Mouse (Mus musculus) olfactory bulb, adult 2 months (tissue): ENCODE measurements around the gene Pde3a. TPM values are rescaled to one million over a fixed set of nuclear protein-coding genes. Genes with fewer than 3 reads are reported as not detected.

Experiments
- H3K27ac ChIP-seq: fragments of 200-500 bp; 2 replicates; pipeline ENCODE4 v1.5.1; 2012; ENCODE audit warnings: low read depth, low read length; ENCODE audit not compliant: insufficient read depth
- H3K4me1 ChIP-seq: fragments of 200-500 bp; 2 replicates; pipeline ENCODE4 v1.6.1; 2012; ENCODE audit warnings: low read length; ENCODE audit not compliant: control insufficient read depth, insufficient read depth
- H3K4me3 ChIP-seq: fragments of 200-500 bp; 2 replicates; pipeline ENCODE4 v1.5.1; 2012; ENCODE audit warnings: mild to moderate bottlenecking, low read depth, low read length, moderate library complexity; ENCODE audit not compliant: insufficient read depth
- CTCF ChIP-seq: fragments of 200-500 bp; IDR thresholded peaks from 2 replicates; pipeline ENCODE4 v1.5.1; 2012; ENCODE audit warnings: low read depth, mild to moderate bottlenecking, low read length, moderate library complexity; ENCODE audit not compliant: insufficient read depth
- POLR2A ChIP-seq: fragments of 200-500 bp; IDR thresholded peaks from 2 replicates; pipeline ENCODE4 v1.6.1; 2012; ENCODE audit warnings: mild to moderate bottlenecking, low read depth, low read length, moderate library complexity; ENCODE audit not compliant: insufficient read depth
- WGBS: fragments of 180-500 bp; shearing (Covaris S2); methylation state at CpG from one replicate; pipeline ENCODE4 v1.1.7; 2018; 5-methylcytosine and 5-hydroxymethylcytosine counted together
- polyA plus RNA-seq: library from polyadenylated mRNA; stranded (reverse); fragments of >200 nt; gene quantifications from 2 replicates; pipeline ENCODE4 v1.2.4, GENCODE M21; 2012; ENCODE audit warnings: low replicate concordance; ENCODE audit not compliant: missing spikeins, insufficient read depth, insufficient read length

Gene Pde3a
- polyA plus RNA-seq, 1 experiment: not detected

DNA sequence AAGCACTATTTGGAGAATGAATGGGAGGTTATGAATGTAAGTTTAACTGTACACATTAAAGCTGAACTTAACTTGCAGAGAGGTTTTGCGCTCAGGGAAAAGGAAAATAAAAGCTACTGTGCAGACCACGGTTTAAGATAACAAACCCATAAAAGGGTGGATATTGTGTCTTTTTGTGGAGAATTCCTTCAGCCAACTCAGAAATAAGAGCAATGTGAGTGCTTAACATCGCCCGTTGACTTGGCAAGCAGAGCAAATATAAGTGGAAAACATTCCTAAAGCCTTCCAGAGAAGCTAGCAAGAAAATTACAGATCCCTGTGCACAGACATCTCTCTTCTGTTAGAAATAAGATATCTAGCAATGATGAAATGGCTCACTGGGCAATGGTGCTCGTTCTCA, 139.0 kb downstream of the Pde3a start:
- TF ChIP-seq CTCF (no peak), POLR2A (no peak)
- WGBS: 83% methylated on average over 5 of the region's 5 CpGs
- H3K27ac ChIP-seq: no peak overlapping the region
- H3K4me1 ChIP-seq: no peaks in the 10 kb centered on the region
- H3K4me3 ChIP-seq: no peak overlapping the region

DNA sequence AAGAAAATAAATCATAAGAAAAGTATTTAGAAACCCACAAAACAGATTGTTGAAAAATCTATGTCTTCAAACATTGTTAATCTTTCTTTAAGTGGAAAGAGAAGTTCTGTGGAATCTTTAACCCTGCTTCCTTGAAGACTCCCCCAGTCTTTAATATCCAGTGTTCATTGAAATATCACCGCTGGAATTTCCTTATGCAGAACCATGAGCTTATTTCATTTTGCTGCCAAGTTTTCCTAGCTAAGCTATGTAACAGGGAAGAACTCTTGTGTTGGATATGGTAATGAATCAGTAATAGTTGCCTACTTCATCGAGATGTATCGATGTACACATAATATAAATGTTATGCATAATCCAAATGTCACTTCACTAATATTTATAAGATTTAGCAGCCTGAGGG, 146.9 kb downstream of the Pde3a start:
- Histone ChIP-seq H3K4me3 (no peak overlapping the region), H3K27ac (no peak overlapping the region), H3K4me1 (no peaks in the 10 kb centered on the region)
- TF ChIP-seq POLR2A (no peak), CTCF (no peak)
- WGBS: 78% methylated on average over 3 of the region's 3 CpGs

DNA sequence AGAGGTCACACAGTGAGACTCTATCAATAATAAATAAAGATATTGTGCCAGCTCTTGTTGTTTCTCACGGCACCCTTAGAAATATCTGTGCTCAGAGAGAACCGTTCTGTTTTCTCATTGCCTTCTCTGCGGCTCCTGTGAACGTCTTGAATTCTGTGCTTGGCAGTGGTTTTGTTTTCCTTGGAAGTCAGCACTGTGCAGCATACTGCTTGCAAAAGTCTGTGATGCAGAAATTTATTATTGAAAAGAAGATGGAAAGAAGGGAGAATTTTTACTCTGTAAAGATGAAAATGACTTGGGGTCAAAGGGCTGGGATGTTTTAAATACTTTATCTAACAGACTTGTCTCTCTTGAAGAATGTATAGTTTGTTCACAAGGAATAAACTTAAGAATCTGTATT, 150.3 kb downstream of the Pde3a start:
- Histone ChIP-seq H3K4me1 (no peaks in the 10 kb centered on the region), H3K4me3 (no peak overlapping the region), H3K27ac (no peak overlapping the region)
- 39% methylated on average over 4 of the region's 4 CpGs for WGBS
- no peak for TF ChIP-seq POLR2A
- TF ChIP-seq CTCF: no peak

DNA sequence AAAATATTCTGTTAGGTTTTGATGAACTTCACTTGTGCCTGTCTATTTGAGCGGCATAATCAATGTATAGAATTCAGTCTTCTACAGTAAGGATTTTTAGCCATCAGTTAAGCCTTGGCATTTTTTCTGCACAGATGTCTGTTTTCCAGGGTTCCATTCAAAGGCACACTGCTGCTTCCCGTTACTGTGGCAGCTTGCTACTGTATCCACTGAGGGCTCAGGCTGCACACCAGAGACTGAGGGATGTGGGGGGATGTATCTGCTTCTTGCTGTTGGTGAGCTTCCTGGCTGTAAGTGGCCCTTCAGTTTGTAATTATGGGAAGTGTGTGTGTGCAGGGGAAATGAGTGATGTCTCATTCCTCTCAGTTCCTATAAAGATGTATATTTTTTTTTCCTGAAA, 154.9 kb downstream of the Pde3a start:
- Histone ChIP-seq H3K4me1 (no peaks in the 10 kb centered on the region), H3K27ac (no peak overlapping the region), H3K4me3 (no peak overlapping the region)
- WGBS: 74% methylated on average over 2 of the region's 2 CpGs
- no peak for TF ChIP-seq CTCF
- no peak for TF ChIP-seq POLR2A

DNA sequence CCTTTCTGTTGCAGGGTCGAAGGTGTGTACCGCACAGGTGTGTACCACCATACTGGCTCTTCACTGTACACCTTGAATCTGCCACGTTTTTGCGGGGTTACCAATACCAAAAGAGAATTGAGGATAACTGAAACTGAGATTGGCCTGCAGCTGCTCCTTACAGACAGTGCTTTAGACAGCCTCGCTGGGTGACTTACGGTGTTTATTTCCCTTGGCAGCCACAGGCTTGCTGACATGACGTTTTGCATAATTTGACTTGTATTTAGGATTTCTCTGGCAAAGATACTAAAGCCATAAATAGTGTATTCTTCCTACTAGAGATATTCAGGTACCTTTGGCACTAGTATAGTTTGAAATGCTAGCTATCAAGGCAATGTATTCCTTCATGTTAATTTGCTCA, 155.6 kb downstream of the Pde3a start:
- WGBS: 70% methylated on average over 7 of the region's 7 CpGs
- no peak overlapping the region for H3K27ac ChIP-seq
- no peaks in the 10 kb centered on the region for H3K4me1 ChIP-seq
- TF ChIP-seq POLR2A: no peak
- TF ChIP-seq CTCF: no peak
- no peak overlapping the region for H3K4me3 ChIP-seq

DNA sequence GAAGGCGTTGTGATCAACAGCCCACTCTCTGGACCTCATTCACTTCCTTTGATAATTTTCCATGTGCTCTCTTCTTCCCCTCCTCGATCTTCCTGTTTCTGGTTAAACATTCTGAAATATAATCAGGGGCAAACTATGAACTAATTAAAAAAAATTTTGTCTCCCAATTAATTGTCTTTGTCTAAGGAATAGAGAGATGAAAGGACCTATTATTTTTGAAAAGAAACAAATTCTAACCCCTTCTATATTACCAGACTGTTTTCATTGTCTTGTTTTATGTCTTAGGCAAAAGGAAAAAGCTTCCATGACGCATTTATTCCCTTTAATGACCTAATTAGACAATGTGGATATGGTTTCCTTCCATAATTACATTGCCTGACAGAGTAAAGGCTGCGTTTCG, 156.4 kb downstream of the Pde3a start:
- Histone ChIP-seq H3K4me3 (no peak overlapping the region), H3K4me1 (no peaks in the 10 kb centered on the region), H3K27ac (no peak overlapping the region)
- 74% methylated on average over 5 of the region's 5 CpGs for WGBS
- TF ChIP-seq CTCF (no peak), POLR2A (no peak)

DNA sequence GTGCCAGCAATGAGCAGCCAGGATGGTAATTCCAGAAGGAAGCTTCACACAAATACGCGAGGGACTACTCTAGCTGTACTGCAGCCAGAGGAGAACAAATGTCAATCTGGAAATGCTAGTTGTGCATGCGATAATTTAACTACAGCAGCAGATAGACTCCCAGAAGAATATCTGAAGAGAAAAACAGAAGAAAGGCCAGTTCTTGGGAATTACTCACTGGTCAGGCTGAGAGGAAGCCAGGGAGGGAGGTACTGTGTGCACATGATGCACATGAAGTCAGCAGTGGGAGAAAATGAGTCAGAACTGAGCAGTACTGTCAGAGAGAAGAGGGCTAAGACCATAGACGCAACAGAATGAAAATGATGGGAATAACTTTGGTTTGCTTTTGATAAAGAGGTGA, 159.7 kb downstream of the Pde3a start:
- WGBS: 77% methylated on average over 4 of the region's 4 CpGs
- no peak overlapping the region for H3K4me3 ChIP-seq
- TF ChIP-seq POLR2A (no peak), CTCF (no peak)
- H3K4me1 ChIP-seq: no peaks in the 10 kb centered on the region
- H3K27ac ChIP-seq: no peak overlapping the region

DNA sequence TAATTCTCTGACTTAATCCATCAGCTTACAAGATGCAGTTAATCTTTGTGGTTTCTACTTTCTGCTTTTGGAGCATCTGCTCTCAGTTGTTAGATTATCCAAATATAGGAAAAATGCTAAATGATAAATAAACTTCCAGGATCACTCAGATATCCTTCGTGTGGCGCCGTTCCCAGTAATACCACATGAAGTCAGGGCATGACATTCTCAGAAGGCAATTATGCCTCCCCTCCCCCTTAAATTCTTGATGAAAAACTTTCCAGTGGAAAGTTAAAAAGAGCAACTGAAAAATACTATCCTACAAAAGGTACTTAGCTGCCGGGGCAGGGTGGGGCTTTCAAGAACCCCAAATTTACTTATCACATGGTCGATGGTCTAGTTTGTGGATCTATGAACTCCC, 161.8 kb downstream of the Pde3a start:
- TF ChIP-seq CTCF (no peak), POLR2A (no peak)
- no peak overlapping the region for H3K4me3 ChIP-seq
- no peaks in the 10 kb centered on the region for H3K4me1 ChIP-seq
- WGBS: 91% methylated on average over 5 of the region's 5 CpGs
- H3K27ac ChIP-seq: no peak overlapping the region

DNA sequence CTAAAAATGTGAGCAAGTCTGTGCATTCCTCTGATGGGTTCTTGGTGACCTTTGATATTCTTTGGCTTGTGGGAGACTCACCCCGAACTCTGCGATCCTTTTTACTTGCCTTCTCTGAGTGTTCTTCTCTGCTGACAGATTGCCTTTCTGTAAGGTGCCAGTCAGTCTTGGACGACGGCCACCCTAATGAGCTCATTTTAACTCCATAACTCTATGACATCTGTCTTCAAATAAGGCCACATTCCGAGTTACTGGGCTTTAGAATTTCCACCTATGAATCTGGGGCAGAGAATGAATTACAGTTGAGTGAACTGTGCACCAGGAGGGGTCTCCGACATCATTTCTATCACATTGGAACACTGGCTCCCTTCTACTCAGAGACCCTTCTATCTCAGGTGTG, 176.0 kb downstream of the Pde3a start:
- no peak for TF ChIP-seq POLR2A
- no peak for TF ChIP-seq CTCF
- no peak overlapping the region for H3K27ac ChIP-seq
- 90% methylated on average over 6 of the region's 6 CpGs for WGBS
- H3K4me1 ChIP-seq: 0 out of 2 replicates have a peak, but pooled peaks cover 2% of the 10 kb centered on the region
- H3K4me3 ChIP-seq: no peak overlapping the region

DNA sequence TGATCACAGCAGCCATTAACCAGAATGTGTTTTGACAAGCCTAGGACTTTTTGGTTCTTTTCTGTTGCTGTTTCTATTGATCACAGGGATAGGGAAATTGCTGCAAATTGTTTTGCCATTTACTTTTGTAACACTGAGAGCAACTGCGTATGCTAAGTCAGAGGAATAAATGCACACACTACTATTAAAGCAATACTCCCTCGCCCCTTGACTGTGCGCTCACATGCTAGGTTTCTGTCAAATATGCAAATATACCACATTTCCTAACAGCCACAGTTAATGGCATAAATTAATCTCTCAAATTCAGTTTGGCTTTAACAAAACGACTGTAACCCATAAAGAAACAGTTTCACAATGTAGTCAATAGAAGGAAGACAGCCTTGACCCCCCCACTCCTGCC, 179.5 kb downstream of the Pde3a start:
- Histone ChIP-seq H3K4me1 (0 out of 2 replicates have a peak, but pooled peaks cover 2% of the 10 kb centered on the region), H3K27ac (no peak overlapping the region), H3K4me3 (no peak overlapping the region)
- 30% methylated on average over 4 of the region's 4 CpGs for WGBS
- TF ChIP-seq POLR2A (no peak), CTCF (no peak)
